Mouse (Mus musculus): ENCODE data around the gene Epha3. TPM values are rescaled to one million over a fixed set of nuclear protein-coding genes. Genes with fewer than 3 reads are reported as not detected.

The Epha3 gene
- total RNA-seq, 2 experiments from 2014 or later = not detected

DNA sequence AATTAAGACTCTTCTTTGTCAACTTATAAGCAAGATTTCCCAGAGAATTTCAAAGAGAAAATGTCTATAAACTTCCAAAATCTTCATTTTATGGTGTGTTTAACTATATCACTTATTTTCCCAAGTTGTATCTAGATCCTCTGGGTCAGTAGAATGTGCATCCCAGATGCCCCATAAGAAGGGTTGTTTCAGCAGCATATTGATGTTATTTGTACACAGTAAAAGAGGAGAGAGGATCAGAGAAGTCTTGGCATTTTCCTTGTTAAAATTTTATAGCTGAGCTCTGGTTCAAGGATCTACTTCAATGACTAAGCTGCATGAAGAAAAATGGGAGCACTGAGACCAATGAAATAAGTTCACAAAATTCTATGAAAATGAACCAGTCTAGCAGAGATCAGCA is 324.5 kb downstream of the Epha3 start:
- ATAC-seq (replicated peaks; ENCODE audit: low FRiP score, poor library complexity, severe bottlenecking) = no peak

DNA sequence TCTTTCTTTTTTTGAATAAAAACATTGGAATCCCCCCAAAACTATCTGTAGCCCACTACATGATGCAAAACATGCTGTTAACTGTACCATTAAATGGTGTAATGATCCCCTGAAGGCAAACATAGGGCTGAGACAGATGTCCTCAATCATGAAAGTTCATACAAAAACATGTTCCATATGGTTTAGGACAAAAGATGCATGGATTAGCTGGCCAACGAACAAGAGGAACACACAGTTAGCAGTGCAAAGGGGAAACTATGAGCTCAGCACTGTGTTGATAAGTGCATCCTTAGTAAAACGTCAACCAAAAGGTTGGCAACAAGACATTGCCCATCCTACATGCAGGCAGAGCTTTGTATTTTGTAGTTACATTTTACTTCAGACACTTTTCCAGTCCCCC is 335.2 kb downstream of the Epha3 start:
- no peak for ATAC-seq (replicated peaks; ENCODE audit: low FRiP score, poor library complexity, severe bottlenecking)

DNA sequence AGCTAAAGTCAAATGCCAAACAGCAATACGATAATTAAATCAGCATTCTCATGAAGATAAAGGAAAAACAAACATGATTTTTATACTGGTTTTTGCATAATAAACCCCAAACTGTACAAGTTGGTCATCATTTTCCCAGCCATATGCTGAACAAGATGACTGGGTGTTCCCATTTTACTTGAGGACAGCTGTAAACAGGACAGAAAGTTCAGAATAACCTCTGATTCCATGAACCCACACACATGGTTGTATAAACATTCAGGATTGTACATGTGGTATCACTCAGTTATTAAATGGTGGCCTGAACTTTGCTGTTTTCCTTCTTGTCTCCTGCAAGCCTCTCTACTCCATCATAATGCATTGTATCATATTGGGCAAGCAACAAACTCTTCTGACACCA is 346.3 kb downstream of the Epha3 start:
- ATAC-seq (replicated peaks; ENCODE audit: low FRiP score, poor library complexity, severe bottlenecking) = no peak

DNA sequence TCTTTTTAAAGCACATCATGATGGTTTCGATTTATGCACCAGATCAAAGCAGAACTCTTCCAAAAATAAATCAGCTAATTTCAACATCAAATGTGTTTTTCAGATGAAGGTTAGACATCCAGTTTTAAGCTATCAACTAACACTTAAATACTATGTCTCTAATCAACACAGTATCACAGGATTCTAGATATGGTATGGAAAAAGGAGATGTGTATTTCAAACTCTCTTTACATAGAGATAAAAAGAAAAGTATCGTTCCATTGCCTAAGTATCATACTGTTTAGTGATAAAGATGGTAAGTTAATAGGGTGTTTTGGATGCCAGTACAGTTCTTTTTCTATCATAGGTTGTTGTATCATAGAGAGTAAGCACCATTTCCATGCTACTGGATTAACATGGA is 353.9 kb downstream of the Epha3 start:
- no peak for ATAC-seq (replicated peaks; ENCODE audit: low FRiP score, poor library complexity, severe bottlenecking)

DNA sequence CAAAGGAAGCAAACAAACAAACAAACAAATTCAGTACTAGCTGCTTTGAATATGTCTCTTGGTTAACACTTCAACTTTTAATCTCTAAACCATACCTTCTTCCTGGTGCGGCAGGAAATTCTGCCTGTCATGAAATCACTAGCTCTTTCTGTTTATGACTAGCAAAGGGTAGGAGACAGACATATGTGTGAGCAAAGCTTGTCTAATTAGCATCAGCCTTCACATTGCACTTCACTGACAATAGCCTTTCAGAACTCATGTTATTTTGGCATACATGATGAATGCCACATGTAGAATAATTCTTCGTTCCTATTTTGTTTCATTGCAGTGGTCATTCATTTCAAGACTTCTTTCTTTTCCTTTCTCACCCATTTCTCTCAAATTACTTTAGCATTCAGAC is 357.5 kb downstream of the Epha3 start:
- ATAC-seq (replicated peaks; ENCODE audit: low FRiP score, poor library complexity, severe bottlenecking) = no peak

DNA sequence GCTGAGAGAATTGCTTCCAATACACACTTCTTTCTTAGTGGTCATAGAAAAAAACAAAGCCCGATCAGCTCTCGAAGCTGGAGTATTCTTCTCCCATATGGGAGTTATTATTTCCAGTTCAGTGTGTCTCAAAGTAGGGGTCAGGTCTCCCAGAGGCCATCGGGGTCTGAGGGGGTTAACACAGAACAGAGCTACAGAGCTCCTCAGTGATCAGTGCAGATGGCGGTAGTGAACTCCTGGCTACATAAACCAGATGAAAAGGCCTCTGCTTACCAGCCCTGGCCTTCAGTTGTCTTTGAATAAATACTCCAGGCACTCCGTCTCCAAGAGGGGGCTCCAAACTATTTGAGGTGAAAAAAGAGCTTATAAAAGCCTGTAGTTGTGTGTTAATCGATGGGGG is 362.5 kb downstream of the Epha3 start:
- no peak for ATAC-seq (replicated peaks; ENCODE audit: low FRiP score, poor library complexity, severe bottlenecking)

DNA sequence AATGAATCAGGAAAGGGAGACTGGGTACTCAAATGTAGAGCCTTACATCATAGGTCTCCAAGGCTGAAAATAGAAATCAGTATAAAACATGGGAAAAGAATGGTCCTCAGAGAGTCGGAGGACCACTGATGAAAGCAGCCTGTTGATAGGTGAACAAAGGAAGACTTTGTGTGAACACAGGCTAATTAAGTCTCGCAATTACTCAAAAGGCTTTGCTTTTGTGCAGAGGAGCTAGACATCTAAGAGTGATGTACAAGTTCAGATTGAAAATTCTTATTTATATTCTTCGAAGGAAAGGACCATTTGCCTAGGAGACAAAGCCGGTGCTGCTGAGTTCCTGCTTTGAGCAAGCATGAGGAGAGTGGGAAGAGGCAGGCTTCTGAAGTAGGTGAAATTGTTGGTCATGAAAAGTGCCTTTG is 363.0 kb downstream of the Epha3 start:
- ATAC-seq (replicated peaks; ENCODE audit: low FRiP score, poor library complexity, severe bottlenecking) = no peak

All from erythroblast, adult 5-6 weeks (primary cell).